Mouse (Mus musculus) liver, embryonic 14.5 days (tissue): ENCODE results near the gene Klhl18. TPM values are rescaled to one million over a fixed set of nuclear protein-coding genes. Genes with fewer than 3 reads are reported as not detected.

Source experiments
- ATAC-seq: fragments of 200-750 bp; cut with Nextera tagmentation; 2 replicates; pipeline ENCODE4 v1.8.0; 2017; ENCODE audit warnings: moderate number of reproducible peaks, mild to moderate bottlenecking, moderate library complexity; ENCODE audit not compliant: insufficient read depth
- DNase-seq, 3 experiments: peaks; one replicate each; pipeline ENCODE4 v3.0.0-alpha.2; 2012 to 2013; ENCODE audit warnings: low read depth in 3 of 3, low spot score in 3 of 3
- H3K27ac ChIP-seq: fragments of 300-500 bp; sonication (generic); 2 replicates; pipeline ENCODE4 v1.5.1; 2014; ENCODE audit warnings: moderate library complexity, mild to moderate bottlenecking, control low read depth, inconsistent platforms
- H3K27me3 ChIP-seq: fragments of 300-500 bp; sonication (generic); 2 replicates; pipeline ENCODE4 v1.6.1; 2014; ENCODE audit warnings: mild to moderate bottlenecking, low read length, moderate library complexity; ENCODE audit not compliant: control insufficient read depth, insufficient read depth
- H3K36me3 ChIP-seq: fragments of 300-500 bp; sonication (generic); replicated peaks from 2 replicates; pipeline ENCODE4 v1.6.1; 2014; ENCODE audit warnings: low read depth; ENCODE audit not compliant: control insufficient read depth, insufficient read depth
- H3K4me1 ChIP-seq, 2 experiments: fragments of 200-500 bp in 1 of 2; fragments of 300-500 bp in 1 of 2; sonication (generic) in 1 of 2; replicated peaks; 2 replicates each; pipeline ENCODE4 v1.6.1; 2012 to 2014; ENCODE audit warnings: antibody characterized with exemption in 1 of 2, inconsistent platforms in 1 of 2, low read length in 1 of 2; ENCODE audit not compliant: control insufficient read depth in 2 of 2, insufficient read depth in 2 of 2
- H3K4me2 ChIP-seq: fragments of 300-500 bp; sonication (generic); 2 replicates; pipeline ENCODE4 v1.6.1; 2014; ENCODE audit warnings: low read depth, mild to moderate bottlenecking, control low read depth, moderate library complexity
- H3K4me3 ChIP-seq, 2 experiments: fragments of 200-500 bp in 1 of 2; fragments of 300-500 bp in 1 of 2; sonication (generic) in 1 of 2; 2 replicates each; pipeline ENCODE4 v1.5.1; 2012 to 2014; ENCODE audit warnings: low read depth in 2 of 2, low read length in 2 of 2, mild to moderate bottlenecking in 2 of 2, control low read depth in 1 of 2, inconsistent platforms in 1 of 2, moderate library complexity in 1 of 2; ENCODE audit not compliant: insufficient read depth in 1 of 2
- H3K9ac ChIP-seq: fragments of 300-500 bp; sonication (generic); replicated peaks from 2 replicates; pipeline ENCODE4 v1.6.1; 2014; ENCODE audit warnings: mild to moderate bottlenecking, control low read depth, moderate library complexity
- H3K9me3 ChIP-seq: fragments of 300-500 bp; sonication (generic); 2 replicates; pipeline ENCODE4 v1.6.1; 2016; ENCODE audit warnings: low read length, mixed read lengths; ENCODE audit not compliant: control insufficient read depth
- CTCF ChIP-seq: IDR thresholded peaks from 2 replicates; pipeline ENCODE4 v1.5.1; 2016; ENCODE audit warnings: antibody characterized with exemption, low read depth, control low read depth
- EP300 ChIP-seq: IDR thresholded peaks from 2 replicates; pipeline ENCODE4 v1.6.1; 2016; ENCODE audit warnings: antibody characterized with exemption, low read depth
- WGBS: fragments of 180-500 bp; shearing (Covaris S2); extraction: QIAGEN DNeasy Blood & Tissue Kit; methylation state at CpG from one replicate; pipeline ENCODE4 v1.1.7; 2014; ENCODE audit not compliant: insufficient replicate concordance; 5-methylcytosine and 5-hydroxymethylcytosine counted together
- polyA plus RNA-seq, 2 experiments: library from polyadenylated mRNA; depleted of rRNA in 1 of 2; stranded (reverse) in 1 of 2; unstranded in 1 of 2; fragments of >200 nt; fragmentation: Nextera tagmentation in 1 of 2; extraction: Ambion mirVana in 1 of 2; gene quantifications; 2 replicates each; pipeline versions ENCODE4 v1.2.1 to v1.2.3; 2012 to 2014

Gene Klhl18
- polyA plus RNA-seq, 2 experiments = 1.8 to 2.8 TPM

- H3K4me1 ChIP-seq = peaks cover 10 to 11% of the 10 kb centered on the region in 2 experiments
- no peaks in the 10 kb centered on the region for H3K36me3 ChIP-seq
- DNase-seq (no peak), ATAC-seq (no peak)
- H3K27ac ChIP-seq = no peak overlapping the region
- no peak overlapping the region for H3K9ac ChIP-seq
- no peaks in the 10 kb centered on the region for H3K9me3 ChIP-seq
- H3K27me3 ChIP-seq = no peaks in the 10 kb centered on the region
- H3K4me3 ChIP-seq = no peak overlapping the region
- TF ChIP-seq CTCF (no peak), EP300 (no peak)
- WGBS = 44% methylated on average over 11 of the region's 11 CpGs
- no peak overlapping the region; the same call in 1 of the 2 replicates for H3K4me2 ChIP-seq
These were observed 1.5 kb upstream of the Klhl18 start for GRCm38 (mm10) chr9:110477951-110478350.

GRCm38 (mm10) chr9:110466179-110466578 lies 10.3 kb downstream of the Klhl18 start:
- TF ChIP-seq EP300 (no peak), CTCF (peak; percentile 61)
- WGBS = 67% methylated on average over 3 of the region's 3 CpGs
- no peak for ATAC-seq
- Histone ChIP-seq H3K4me3 (no peak overlapping the region), H3K27ac (no peak overlapping the region), H3K4me1 (peaks cover 0 to 5% of the 10 kb centered on the region in 2 experiments; a peak in 2 of 4 replicates), H3K9me3 (no peaks in the 10 kb centered on the region), H3K9ac (no peak overlapping the region), H3K36me3 (no peaks in the 10 kb centered on the region), H3K4me2 (no peak overlapping the region), H3K27me3 (no peaks in the 10 kb centered on the region)
- no peak for DNase-seq

- no peaks in the 10 kb centered on the region for H3K36me3 ChIP-seq
- no peak overlapping the region for H3K4me3 ChIP-seq
- no peak overlapping the region for H3K27ac ChIP-seq
- H3K4me2 ChIP-seq = no peak overlapping the region
- DNase-seq (no peak), ATAC-seq (no peak)
- H3K4me1 ChIP-seq = peaks cover 0 to 10% of the 10 kb centered on the region in 2 experiments; a peak in 3 of 4 replicates
- 77% methylated on average over 6 of the region's 6 CpGs for whole genome bisulfite sequencing
- no peak overlapping the region for H3K9ac ChIP-seq
- H3K27me3 ChIP-seq = no peaks in the 10 kb centered on the region
- no peak for TF ChIP-seq CTCF
- no peak for TF ChIP-seq EP300
- no peaks in the 10 kb centered on the region for H3K9me3 ChIP-seq
These were observed 11.2 kb downstream of the Klhl18 start for GRCm38 (mm10) chr9:110465336-110465735.

- DNase-seq = no peak
- no peaks in the 10 kb centered on the region for H3K27me3 ChIP-seq
- H3K4me3 ChIP-seq = no peak overlapping the region
- no peak for TF ChIP-seq CTCF
- no peak for TF ChIP-seq EP300
- 17% methylated on average over 6 of the region's 6 CpGs for WGBS
- no peaks in the 10 kb centered on the region for H3K36me3 ChIP-seq
- no peak overlapping the region for H3K4me2 ChIP-seq
- no peaks in the 10 kb centered on the region for H3K9me3 ChIP-seq
- H3K9ac ChIP-seq = no peak overlapping the region
- no peak; the same call in 1 of the 2 replicates for ATAC-seq
- H3K27ac ChIP-seq = no peak overlapping the region
- peaks cover 0 to 16% of the 10 kb centered on the region in 2 experiments; a peak in 3 of 4 replicates for H3K4me1 ChIP-seq
These were observed 12.4 kb downstream of the Klhl18 start for GRCm38 (mm10) chr9:110463983-110464591.

GRCm38 (mm10) chr9:110462321-110462720 lies 14.2 kb downstream of the Klhl18 start:
- H3K9me3 ChIP-seq = no peaks in the 10 kb centered on the region
- peaks cover 0 to 21% of the 10 kb centered on the region in 2 experiments; a peak in 3 of 4 replicates for H3K4me1 ChIP-seq
- no peak overlapping the region for H3K4me2 ChIP-seq
- no peak overlapping the region for H3K9ac ChIP-seq
- WGBS = 46% methylated on average over 7 of the region's 7 CpGs
- no peaks in the 10 kb centered on the region for H3K27me3 ChIP-seq
- DNase-seq (no peak), ATAC-seq (no peak)
- TF ChIP-seq CTCF (no peak), EP300 (no peak)
- no peaks in the 10 kb centered on the region for H3K36me3 ChIP-seq
- H3K27ac ChIP-seq = no peak overlapping the region
- H3K4me3 ChIP-seq = no peak overlapping the region
